Mouse (Mus musculus) thymus, postnatal 36 days (tissue): ENCODE data around the gene Rasal3.

Experiments used
- DNase-seq, 2 experiments: peaks; one replicate each; pipeline ENCODE4 v3.0.0; 2022; ENCODE audit warnings: mixed read lengths in 2 of 2

Gene Rasal3

GRCm38 (mm10) chr17:32403417-32403816 lies at the start of gene Rasal3:
Rasal3 (minus strand) TSS chr17:32403583.
- DNase-seq, result peak; percentile 77 to 87

- peak; percentile 33 to 54 for DNase-seq
These were observed 49.1 kb upstream of the Rasal3 start, which contains the start of gene Cyp4f39 for GRCm38 (mm10) chr17:32452482-32452881. Cyp4f39 (plus strand) TSS chr17:32452723.

- no peak for DNase-seq
These were observed 47.6 kb upstream of the Rasal3 start for GRCm38 (mm10) chr17:32450844-32451537.

GRCm38 (mm10) chr17:32449042-32449441 lies 45.7 kb upstream of the Rasal3 start:
- DNase-seq, result no peak

GRCm38 (mm10) chr17:32447195-32447594 lies 43.8 kb upstream of the Rasal3 start:
- no peak for DNase-seq

- DNase-seq, result no peak
These were observed 41.6 kb upstream of the Rasal3 start for GRCm38 (mm10) chr17:32445016-32445415.

- no peak for DNase-seq
These were observed 39.9 kb upstream of the Rasal3 start for GRCm38 (mm10) chr17:32443245-32443644.

- no peak for DNase-seq
These were observed 33.7 kb upstream of the Rasal3 start for GRCm38 (mm10) chr17:32437106-32437505.

- no peak for DNase-seq
These were observed 31.8 kb upstream of the Rasal3 start for GRCm38 (mm10) chr17:32435151-32435550.

GRCm38 (mm10) chr17:32434324-32434723 lies 30.9 kb upstream of the Rasal3 start:
- DNase-seq, result no peak

- no peak for DNase-seq
These were observed 28.6 kb upstream of the Rasal3 start for GRCm38 (mm10) chr17:32431972-32432371.

- DNase-seq, result no peak
These were observed 23.2 kb upstream of the Rasal3 start for GRCm38 (mm10) chr17:32426610-32427009.

- DNase-seq, result peak; percentile 74 to 90
These were observed 20.7 kb upstream of the Rasal3 start, which contains the start of gene Pglyrp2 for GRCm38 (mm10) chr17:32424034-32424433. Pglyrp2 (minus strand) TSS chr17:32424167.

GRCm38 (mm10) chr17:32420781-32421180 lies 17.4 kb upstream of the Rasal3 start:
- no peak for DNase-seq

GRCm38 (mm10) chr17:32419989-32420388 lies 16.6 kb upstream of the Rasal3 start:
- no peak for DNase-seq

GRCm38 (mm10) chr17:32416771-32417170 lies 13.4 kb upstream of the Rasal3 start:
- DNase-seq, result no peak

- no peak for DNase-seq
These were observed 12.1 kb upstream of the Rasal3 start for GRCm38 (mm10) chr17:32415417-32416020.

GRCm38 (mm10) chr17:32411898-32412297 lies 8.5 kb upstream of the Rasal3 start:
- DNase-seq, result no peak

GRCm38 (mm10) chr17:32402779-32403157 lies 615 bp downstream of the Rasal3 start:
- DNase-seq, result peak; percentile 85 to 89

- DNase-seq, result no peak
These were observed 1.2 kb downstream of the Rasal3 start for GRCm38 (mm10) chr17:32402011-32402778.

GRCm38 (mm10) chr17:32396266-32396665 lies 7.1 kb downstream of the Rasal3 start:
- no peak for DNase-seq

GRCm38 (mm10) chr17:32393944-32394343 lies 9.4 kb downstream of the Rasal3 start:
- no peak for DNase-seq

- peak; percentile 90 to 93 for DNase-seq
These were observed 14.2 kb downstream of the Rasal3 start, which contains the start of gene Wiz for GRCm38 (mm10) chr17:32389101-32389659. Wiz (minus strand) TSS chr17:32389439.
